Mouse (Mus musculus): Measurements from ENCODE around the gene Liph. TPM values are rescaled to one million over a fixed set of nuclear protein-coding genes. Genes with fewer than 3 reads are reported as not detected.

Liph gene
- polyA plus RNA-seq, 1 experiment from 2014 or later, result 0.52 TPM

Other genes with a start within 250 kb of the Liph start
- 1.8 and 2.1 TPM in 2 replicates for gene Ehhadh, start 207.9 kb downstream of the Liph start, polyA plus RNA-seq (2016; fragmentation: Nextera tagmentation; extraction: Ambion mirVana)
- gene Map3k13, start 201.3 kb downstream of the Liph start, polyA plus RNA-seq (2016; fragmentation: Nextera tagmentation; extraction: Ambion mirVana), result 1.9 and 2.1 TPM in 2 replicates
- 42.7 and 48.2 TPM in 2 replicates for gene Tmem41a, start 48.1 kb downstream of the Liph start, polyA plus RNA-seq (2016; fragmentation: Nextera tagmentation; extraction: Ambion mirVana)
- 69.1 and 69.8 TPM in 2 replicates for gene Senp2, start 13.8 kb upstream of the Liph start, polyA plus RNA-seq (2016; fragmentation: Nextera tagmentation; extraction: Ambion mirVana)
- 174 and 198 TPM in 2 replicates for gene Igf2bp2, start 167.6 kb upstream of the Liph start, polyA plus RNA-seq (2016; fragmentation: Nextera tagmentation; extraction: Ambion mirVana)

Measured in embryonic facial prominence, embryonic 10.5 days (tissue).